Mouse (Mus musculus) testis, postnatal 10 days (tissue): ENCODE measurements around the gene Gm20605.
"Not testable (repeated sequence)": the region's sequence is repeated elsewhere in the genome, so short reads cannot be mapped to it uniquely, and the experiment has no call there.

Source experiments
- DNase-seq: peaks from one replicate; pipeline ENCODE4 v3.0.0; 2021; ENCODE audit warnings: low spot score

Gene Gm20605

GRCm38 (mm10) chr5:137613076-137613475, 15.9 kb upstream of the Gm20605 start:
- DNase-seq: no peak

- DNase-seq: no peak
Measured at GRCm38 (mm10) chr5:137613550-137613949, 15.4 kb upstream of the Gm20605 start, which contains the start of gene Pcolce. Gene Pcolce, minus strand, starts transcription at chr5:137613784.

- DNase-seq: not testable (repeated sequence)
Measured at GRCm38 (mm10) chr5:137614921-137615320, 14.1 kb upstream of the Gm20605 start.

GRCm38 (mm10) chr5:137615347-137615746, 13.6 kb upstream of the Gm20605 start:
- DNase-seq: no peak

- no peak for DNase-seq
Measured at GRCm38 (mm10) chr5:137623937-137624530, 4.9 kb upstream of the Gm20605 start.

- DNase-seq: peak; percentile 63
Measured at GRCm38 (mm10) chr5:137627991-137628390, 984 bp upstream of the Gm20605 start.

- DNase-seq: peak; percentile 83
Measured at GRCm38 (mm10) chr5:137629306-137629721, 339 bp downstream of the Gm20605 start.

GRCm38 (mm10) chr5:137629906-137630545, 1.1 kb downstream of the Gm20605 start:
- DNase-seq: peak; percentile 41

- peak; percentile 47 for DNase-seq
Measured at GRCm38 (mm10) chr5:137630602-137631001, 1.6 kb downstream of the Gm20605 start.

- DNase-seq: peak; percentile 44
Measured at GRCm38 (mm10) chr5:137631171-137631570, 2.2 kb downstream of the Gm20605 start.

- DNase-seq: no peak
Measured at GRCm38 (mm10) chr5:137631591-137631990, 2.6 kb downstream of the Gm20605 start.

- no peak for DNase-seq
Measured at GRCm38 (mm10) chr5:137633397-137634084, 4.6 kb downstream of the Gm20605 start.

- peak; percentile 40 for DNase-seq
Measured at GRCm38 (mm10) chr5:137639472-137639871, 10.5 kb downstream of the Gm20605 start.

GRCm38 (mm10) chr5:137641054-137641453, 12.1 kb downstream of the Gm20605 start, which contains the start of gene Sap25:
Gene Sap25, plus strand, starts transcription at chr5:137641334.
- peak; percentile 74 for DNase-seq

- no peak for DNase-seq
Measured at GRCm38 (mm10) chr5:137642886-137643285, 13.9 kb downstream of the Gm20605 start.

- DNase-seq: no peak
Measured at GRCm38 (mm10) chr5:137644484-137644883, 15.5 kb downstream of the Gm20605 start.

GRCm38 (mm10) chr5:137645091-137645651, 16.2 kb downstream of the Gm20605 start:
- DNase-seq: no peak

- no peak for DNase-seq
Measured at GRCm38 (mm10) chr5:137645652-137646091, 16.7 kb downstream of the Gm20605 start, which contains the start of gene Irs3. Gene Irs3, minus strand, starts transcription at chr5:137645714.

- DNase-seq: no peak
Measured at GRCm38 (mm10) chr5:137647827-137648601, 19.0 kb downstream of the Gm20605 start.

- no peak for DNase-seq
Measured at GRCm38 (mm10) chr5:137649251-137649650, 20.3 kb downstream of the Gm20605 start.

GRCm38 (mm10) chr5:137649669-137650571, 20.9 kb downstream of the Gm20605 start:
- peak; percentile 63 for DNase-seq
